Mouse (Mus musculus) retina, adult 2 months (tissue): ENCODE data around the gene Kiz.

Experiments used
- DNase-seq: peaks from one replicate; pipeline ENCODE4 v3.0.0-alpha.2; 2012; ENCODE audit warnings: low read depth, low spot score

Kiz gene

GRCm38 (mm10) chr2:146855599-146856039 is at the start of gene Kiz:
TSS of gene Kiz (plus strand) at chr2:146855864.
- DNase-seq, result peak; percentile 82

GRCm38 (mm10) chr2:146809706-146810256 is 45.9 kb upstream of the Kiz start:
- no peak for DNase-seq

GRCm38 (mm10) chr2:146810695-146811094 is 45.0 kb upstream of the Kiz start:
- no peak for DNase-seq

GRCm38 (mm10) chr2:146814978-146815377 is 40.7 kb upstream of the Kiz start:
- DNase-seq, result no peak

GRCm38 (mm10) chr2:146819065-146819464 is 36.6 kb upstream of the Kiz start:
- no peak for DNase-seq

- DNase-seq, result no peak
Measured at GRCm38 (mm10) chr2:146823483-146823951, 32.1 kb upstream of the Kiz start.

- DNase-seq, result no peak
Measured at GRCm38 (mm10) chr2:146824043-146824442, 31.6 kb upstream of the Kiz start.

GRCm38 (mm10) chr2:146828006-146828405 is 27.7 kb upstream of the Kiz start:
- no peak for DNase-seq

- no peak for DNase-seq
Measured at GRCm38 (mm10) chr2:146833222-146834063, 22.2 kb upstream of the Kiz start.

GRCm38 (mm10) chr2:146834064-146834313 is 21.7 kb upstream of the Kiz start:
- DNase-seq, result no peak

GRCm38 (mm10) chr2:146834314-146835201 is 21.1 kb upstream of the Kiz start:
- DNase-seq, result no peak

- DNase-seq, result no peak
Measured at GRCm38 (mm10) chr2:146835241-146835990, 20.2 kb upstream of the Kiz start.

GRCm38 (mm10) chr2:146836246-146836645 is 19.4 kb upstream of the Kiz start:
- DNase-seq, result no peak

- no peak for DNase-seq
Measured at GRCm38 (mm10) chr2:146836871-146837550, 18.7 kb upstream of the Kiz start.

- DNase-seq, result no peak
Measured at GRCm38 (mm10) chr2:146837653-146838052, 18.0 kb upstream of the Kiz start.

GRCm38 (mm10) chr2:146838596-146839302 is 16.9 kb upstream of the Kiz start:
- DNase-seq, result no peak

- DNase-seq, result no peak
Measured at GRCm38 (mm10) chr2:146839303-146840030, 16.2 kb upstream of the Kiz start.

- no peak for DNase-seq
Measured at GRCm38 (mm10) chr2:146847863-146848262, 7.8 kb upstream of the Kiz start.

GRCm38 (mm10) chr2:146856120-146856519 is 456 bp downstream of the Kiz start:
- DNase-seq, result peak; percentile 39

GRCm38 (mm10) chr2:146856853-146857252 is 1.2 kb downstream of the Kiz start:
- no peak for DNase-seq
